Mouse (Mus musculus) left cerebral cortex, postnatal 10 days (tissue): ENCODE results near the gene Ppid. TPM values are rescaled to one million over a fixed set of nuclear protein-coding genes. Genes with fewer than 3 reads are reported as not detected.
"Not testable (repeated sequence)": the region's sequence is repeated elsewhere in the genome, so short reads cannot be mapped to it uniquely, and the experiment has no call there.

Experiments
- DNase-seq, 2 experiments: peaks; one replicate each; pipeline ENCODE4 v3.0.0; 2021 to 2022; ENCODE audit warnings: low spot score in 2 of 2, mixed read lengths in 1 of 2; ENCODE audit errors: extremely low spot score in 1 of 2
- intact Hi-C: fragments of 180-260 bp; cut with DNase I; formaldehyde crosslinking; loops from one replicate; pipeline ENCODE4 v1.15.1; 2025
- total RNA-seq, 2 experiments: library from RNA; stranded (reverse); gene quantifications; 2 replicates each; pipeline ENCODE4 v1.2.3; 2021

Gene Ppid
- total RNA-seq, 2 experiments from 2014 or later: 66.0 to 68.2 TPM

- intact Hi-C loops: loop anchor here (5.0 to 10.0 kb wide), 2 partner anchors 51 to 284 kb away; partner anchors contain the start of gene Rapgef2
- DNase-seq: no peak
These were observed 22.4 kb upstream of the Ppid start for GRCm38 (mm10) chr3:79568629-79569350.

DNA sequence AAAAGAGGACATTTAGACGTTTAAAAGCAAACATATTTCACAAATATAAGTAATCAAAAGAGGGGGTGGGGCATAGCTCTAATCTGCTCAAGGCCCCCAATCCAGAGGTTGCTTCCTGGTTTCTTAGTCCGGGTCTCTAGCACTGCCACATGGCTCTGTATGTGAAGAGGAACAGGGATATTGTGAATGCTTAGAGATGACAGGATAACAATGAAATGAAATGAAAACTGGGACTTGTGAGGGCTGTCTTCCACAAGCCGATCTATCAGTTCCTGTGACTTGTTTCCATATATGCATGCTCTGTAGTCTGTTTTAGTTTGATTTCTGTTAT lies 21.8 kb upstream of the Ppid start:
- DNase-seq: no peak
- intact Hi-C loops: loop anchor here (5.0 to 10.0 kb wide), 2 partner anchors 52 to 285 kb away; partner anchors contain the start of gene Rapgef2

DNA sequence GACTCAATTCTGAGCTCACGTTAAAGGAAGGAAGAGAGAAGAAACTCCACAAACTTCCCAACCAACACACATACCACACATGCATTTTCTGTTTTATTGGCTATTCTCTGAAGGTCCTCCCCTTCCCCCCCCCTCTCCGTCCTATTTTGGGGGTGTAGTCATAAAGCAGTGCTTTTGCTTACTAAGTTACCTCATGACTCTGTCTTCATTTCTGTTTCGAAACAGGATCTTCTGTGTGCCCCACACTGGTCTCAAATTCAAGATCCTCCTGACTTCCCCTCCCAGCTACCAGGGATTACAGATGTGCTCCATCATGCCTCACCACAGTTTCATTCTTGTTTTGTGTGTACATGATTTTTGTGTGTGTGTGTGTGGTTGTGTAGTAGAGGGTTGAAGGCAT lies 18.7 kb upstream of the Ppid start:
- no peak for DNase-seq
- intact Hi-C loops: no loop called here

DNA sequence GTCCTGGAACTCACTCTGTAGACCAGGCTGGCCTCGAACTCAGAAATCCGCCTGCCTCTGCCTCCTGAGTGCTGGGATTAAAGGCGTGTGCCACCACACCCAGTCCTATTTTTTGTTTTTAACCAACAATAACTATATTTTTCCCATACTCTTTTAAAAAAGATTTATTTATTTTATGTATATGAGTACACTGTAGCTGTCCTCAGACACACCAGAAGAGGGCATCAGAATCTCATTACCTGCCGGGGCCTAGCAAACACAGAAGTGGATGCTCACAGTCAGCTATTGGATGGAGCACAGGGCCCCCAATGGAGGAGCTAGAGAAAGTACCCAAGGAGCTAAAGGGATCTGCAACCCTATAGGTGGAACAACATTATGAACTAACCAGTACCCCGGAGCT lies 17.8 kb upstream of the Ppid start:
- intact Hi-C loops, DNase-seq: not testable (repeated sequence)

- intact Hi-C loops: no loop called here
- DNase-seq: no peak
These were observed 16.8 kb upstream of the Ppid start for GRCm38 (mm10) chr3:79574336-79574735.

- DNase-seq: no peak
- intact Hi-C loops: no loop called here
These were observed 15.3 kb upstream of the Ppid start for GRCm38 (mm10) chr3:79575576-79576467.

DNA sequence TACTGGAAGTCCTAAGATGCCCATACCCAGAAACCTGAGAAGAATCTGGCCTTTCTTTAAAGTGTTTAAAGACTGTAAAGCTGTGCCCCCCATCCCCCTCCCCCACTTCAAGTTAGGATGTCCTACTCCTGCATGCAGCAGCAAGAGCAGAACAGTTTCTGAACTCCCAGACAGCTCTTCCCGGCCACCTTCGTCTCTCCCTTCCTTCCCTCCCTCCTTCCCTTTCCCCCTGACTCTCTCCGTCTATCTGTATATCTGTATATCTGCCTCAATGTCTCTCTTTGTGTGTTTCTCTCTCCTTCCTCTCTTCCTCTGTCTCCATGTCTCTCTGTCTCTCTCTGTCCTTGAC lies 14.7 kb upstream of the Ppid start:
- intact Hi-C loops: no loop called here
- DNase-seq: no peak

DNA sequence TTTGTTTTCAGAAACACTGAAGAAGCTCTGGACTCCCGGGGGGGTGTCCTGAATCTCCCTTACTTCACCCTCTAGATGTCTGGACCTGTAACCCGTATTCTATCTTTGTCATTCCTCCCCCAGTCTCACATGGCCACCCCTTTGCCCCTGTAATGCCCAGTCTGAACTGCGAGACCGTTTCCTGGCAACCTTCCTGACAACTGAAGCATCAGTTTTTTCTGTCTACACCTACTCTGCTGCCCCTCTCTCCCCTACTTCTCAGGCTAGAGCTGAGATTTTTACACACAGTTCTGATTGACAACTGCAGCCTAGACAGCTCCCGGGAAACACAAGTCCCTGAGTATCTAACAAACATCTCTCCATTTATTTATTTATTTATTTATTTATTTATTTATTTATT lies 14.3 kb upstream of the Ppid start:
- no peak for DNase-seq
- intact Hi-C loops: no loop called here

DNA sequence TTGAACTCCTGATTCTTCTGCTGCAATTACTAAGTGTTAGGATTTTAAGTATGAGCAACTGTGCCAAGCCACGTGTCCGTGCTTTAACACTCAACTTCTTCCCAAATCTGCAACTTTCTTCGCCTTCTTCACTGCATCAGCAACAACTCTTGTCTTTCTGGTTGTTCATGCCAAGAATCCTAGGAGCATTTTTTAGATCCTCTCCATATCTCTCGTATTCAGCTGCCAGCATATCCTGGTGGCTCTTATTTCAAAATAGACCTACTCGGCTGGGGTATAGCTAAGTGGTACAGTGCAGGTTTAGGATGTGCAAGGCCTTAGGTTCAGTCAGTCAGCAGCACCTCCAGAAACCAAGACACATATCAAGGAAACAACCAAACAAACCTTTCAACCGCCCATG lies 13.5 kb upstream of the Ppid start:
- no peak for DNase-seq
- intact Hi-C loops: no loop called here

GRCm38 (mm10) chr3:79578164-79578563 lies 13.0 kb upstream of the Ppid start:
- intact Hi-C loops: no loop called here
- DNase-seq: no peak

DNA sequence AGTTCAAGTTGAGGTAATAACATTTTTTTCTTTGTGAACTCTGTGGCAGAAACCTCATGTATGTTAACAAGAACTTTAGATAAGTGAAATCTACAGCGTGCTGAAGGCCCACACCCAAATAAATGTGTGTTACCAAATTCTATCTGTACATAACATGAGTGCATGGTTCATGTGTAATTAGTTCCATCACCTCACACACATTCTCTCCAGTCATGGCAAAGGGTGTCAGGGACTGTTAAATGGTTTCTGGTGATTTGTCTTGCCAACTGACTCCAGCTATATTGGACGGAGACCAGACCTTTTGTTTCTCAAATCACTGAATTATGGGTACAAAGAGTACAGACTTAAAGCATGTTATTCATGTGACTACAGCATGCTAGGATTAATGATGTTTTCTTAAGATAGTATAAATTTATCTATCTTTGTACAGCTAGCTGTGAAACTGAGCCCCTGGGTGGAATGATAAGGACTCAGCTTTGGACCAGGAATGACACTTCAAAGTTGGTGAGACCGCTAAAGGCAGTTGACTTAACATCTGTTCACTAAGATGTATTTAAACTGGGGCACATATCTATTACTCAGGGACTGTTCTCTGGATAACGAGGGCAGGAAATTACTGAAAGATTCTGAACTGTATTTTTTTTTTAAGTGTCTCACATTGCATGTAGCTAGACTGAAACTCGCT lies 11.1 kb upstream of the Ppid start:
- no peak for DNase-seq
- intact Hi-C loops: no loop called here

- DNase-seq: peak; percentile 89 to 91
- intact Hi-C loops: loop anchor here (2.0 to 5.0 kb wide), 3 partner anchors 85 to 382 kb away; no protein-coding TSS in a partner anchor
These were observed 4.3 kb upstream of the Ppid start for GRCm38 (mm10) chr3:79586804-79587203.

- intact Hi-C loops: loop anchor here (5.0 kb wide), 3 partner anchors 87 to 632 kb away; no protein-coding TSS in a partner anchor
- no peak for DNase-seq
These were observed 1.5 kb upstream of the Ppid start for GRCm38 (mm10) chr3:79589671-79590070.

DNA sequence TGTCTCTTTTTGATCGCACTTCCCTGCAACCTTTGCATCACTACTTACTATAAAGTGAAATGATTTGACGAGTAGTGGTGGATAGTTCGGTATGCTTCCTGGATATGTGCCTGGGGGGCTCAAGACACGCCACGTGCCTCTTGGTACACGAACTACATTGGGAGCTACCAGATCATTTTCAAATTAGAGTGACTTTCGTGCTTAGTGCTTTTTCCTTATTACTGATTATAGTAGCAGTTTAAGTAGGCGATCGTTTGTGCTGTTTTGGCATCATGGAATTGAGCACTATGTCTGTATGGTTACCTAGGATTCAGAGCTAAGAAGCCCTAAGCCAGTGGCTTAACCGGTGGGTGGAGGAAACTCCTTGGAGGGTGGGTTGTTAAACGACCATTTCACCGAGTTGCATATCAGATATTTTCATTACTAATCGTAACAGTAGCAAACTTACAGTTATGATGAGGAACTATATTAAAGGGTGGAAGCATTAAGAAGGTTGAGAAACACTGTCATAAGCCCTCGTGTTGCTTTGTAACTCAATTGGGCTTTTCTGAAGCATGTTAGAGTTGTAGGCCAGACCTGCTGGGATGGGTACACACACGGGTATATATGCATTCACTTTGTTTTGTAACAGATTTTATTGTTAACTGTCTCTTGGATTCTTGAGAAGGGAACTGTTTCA lies 790 bp downstream of the Ppid start:
- no peak for DNase-seq
- intact Hi-C loops: loop anchor here (5.0 kb wide), 1 partner anchor 635 kb away; no protein-coding TSS in a partner anchor

GRCm38 (mm10) chr3:79595468-79595867 lies 4.3 kb downstream of the Ppid start:
- DNase-seq: no peak
- intact Hi-C loops: no loop called here

DNA sequence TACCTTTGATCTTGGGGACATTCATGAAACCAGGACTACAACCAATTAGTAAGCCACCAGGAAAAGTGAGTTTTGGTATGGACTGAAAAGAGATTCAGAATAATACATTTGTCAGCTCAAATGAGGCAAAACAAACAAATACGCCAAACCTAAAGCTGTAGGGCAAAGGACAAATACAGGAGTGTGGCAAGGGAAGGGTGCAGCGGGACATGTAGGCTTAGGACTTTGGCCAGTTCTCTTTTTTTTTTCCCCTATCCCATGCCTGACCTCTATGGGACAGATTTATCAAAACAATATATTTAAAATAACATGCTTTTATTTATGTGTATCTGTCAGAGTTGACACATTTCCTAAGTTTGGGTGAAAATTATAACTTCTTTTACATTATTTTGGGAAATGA lies 18.7 kb downstream of the Ppid start:
- DNase-seq: no peak
- intact Hi-C loops: no loop called here

GRCm38 (mm10) chr3:79627484-79628181 lies 36.5 kb downstream of the Ppid start:
- no peak for DNase-seq
- intact Hi-C loops: no loop called here

- intact Hi-C loops: no loop called here
- no peak for DNase-seq
These were observed 37.0 kb downstream of the Ppid start for GRCm38 (mm10) chr3:79628182-79628560.
